Mouse (Mus musculus) ES-E14 (cell line): Measurements from ENCODE around the gene Col3a1.

Source experiments
- HCFC1 ChIP-seq: IDR thresholded peaks from 2 replicates; pipeline ENCODE4 v1.6.1; 2012; ENCODE audit warnings: low read length, inconsistent platforms, borderline replicate concordance; ENCODE audit not compliant: insufficient read depth
- MAFK ChIP-seq: IDR thresholded peaks from 2 replicates; pipeline ENCODE4 v1.6.1; 2014; ENCODE audit warnings: mild to moderate bottlenecking, low read depth, low read length, inconsistent platforms; ENCODE audit not compliant: insufficient read depth
- ZC3H11A ChIP-seq: IDR thresholded peaks from 2 replicates; pipeline ENCODE4 v1.6.1; 2012; ENCODE audit warnings: low read depth, mild to moderate bottlenecking, inconsistent platforms, low read length, borderline replicate concordance

DNA sequence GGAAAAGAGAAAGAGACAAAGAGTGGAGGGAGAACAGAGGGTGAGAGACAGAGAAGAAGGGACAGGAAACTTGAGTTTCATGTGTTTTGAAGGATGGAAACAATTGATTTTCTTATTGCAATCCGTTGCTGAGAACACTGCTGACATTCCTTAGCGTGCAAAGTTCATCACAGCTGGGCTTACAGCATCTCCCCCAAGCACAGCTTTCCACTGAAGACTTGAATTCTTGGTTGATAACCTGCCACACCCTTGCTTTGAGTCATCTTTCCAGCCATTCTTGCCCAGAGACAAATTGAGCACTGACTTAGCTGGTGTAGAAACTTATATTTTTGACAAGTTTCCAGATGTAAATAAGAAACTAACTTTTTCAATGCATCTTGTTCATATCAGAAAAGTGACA lies 2.3 kb upstream of the Col3a1 start:
- no peak for TF ChIP-seq HCFC1
- TF ChIP-seq ZC3H11A: no peak
- no peak for TF ChIP-seq MAFK
